Mouse (Mus musculus) 3T3-L1 (cell line): ENCODE results near the gene Vipr1.
A peak's percentile ranks its signal among the peaks of the same experiment; 100 is the strongest.

ENCODE experiments used
- DNase-seq: peaks from one replicate; pipeline ENCODE4 v3.0.0-alpha.2; 2015; ENCODE audit warnings: low read depth, low spot score

The Vipr1 gene

GRCm38 (mm10) chr9:121718792-121719318 lies 76.3 kb downstream of the Vipr1 start, which contains the start of gene Nktr:
Nktr (plus strand) TSS chr9:121719169.
- peak; percentile 99 for DNase-seq

- peak; percentile 64 for DNase-seq
Observed at GRCm38 (mm10) chr9:121719347-121720331, 77.1 kb downstream of the Vipr1 start.
